In the genomic region with DNA sequence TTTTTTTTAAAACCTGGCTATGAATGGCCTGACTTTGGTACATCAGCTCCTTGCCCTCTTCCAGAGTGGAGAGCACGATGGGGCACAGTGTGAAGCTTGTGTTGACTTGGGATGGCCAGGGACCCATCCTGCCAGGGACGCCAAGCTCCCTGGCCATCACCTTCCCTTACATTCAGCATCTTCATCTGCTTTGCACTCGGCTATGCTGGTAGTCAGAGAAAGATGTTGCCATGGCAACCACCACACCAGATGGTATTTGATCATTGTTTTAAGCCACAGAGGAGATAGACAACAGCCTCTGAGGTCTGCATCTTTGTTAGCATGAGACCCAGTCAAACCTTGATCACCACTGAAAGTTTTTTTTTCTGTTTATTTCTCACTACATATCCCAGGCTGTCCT, we compare ENCODE assay signal across 10 mouse cellular contexts.
DNase-seq lines count a peak whose midpoint lies in the region; ATAC-seq lines count a peak whose summit lies in the region.
"Had no signal": no experiment of that assay in that cellular context is flagged by ENCODE, and none has a peak within 500 bp of the region (broad histone marks: within the 10 kb centered on the region; RNA-seq: fewer than 3 reads in every experiment).

No protein-coding gene starts in this region.

- no peak overlapping the region for H3K4me3 ChIP-seq in midbrain, embryonic 16.5 days (ENCODE audit: low read depth, low read length)

- H3K4me1 ChIP-seq in midbrain, embryonic 16.5 days (ENCODE audit: control insufficient read depth, insufficient read depth, low read length): peaks cover 29% of the 10 kb centered on the region

- no peaks in the 10 kb centered on the region for H3K36me3 ChIP-seq in midbrain, embryonic 16.5 days (ENCODE audit: control insufficient read depth, insufficient read depth, low read length)

- no peaks in the 10 kb centered on the region for H3K27me3 ChIP-seq in midbrain, embryonic 16.5 days (ENCODE audit: control insufficient read depth, insufficient read depth, low read depth, low read length)

- H3K9me3 ChIP-seq in midbrain, embryonic 16.5 days (replicated peaks; ENCODE audit: control insufficient read depth, low read length, poor library complexity, severe bottlenecking): no peaks in the 10 kb centered on the region

- DNase-seq in left cerebral cortex, adult 11 months (ENCODE audit: low spot score): peak; percentile 63
- DNase-seq in left cerebral cortex, postnatal 36 days (ENCODE audit: low spot score in 2 of 2): no peak
- DNase-seq in cerebellum, postnatal 10 days: peak; percentile 66 to 70
- DNase-seq in induced T-regulatory cell, adult 2 months (ENCODE audit: low read depth): peak; percentile 6
- DNase-seq in adrenal gland, postnatal 4 days (ENCODE audit: low spot score in 2 of 2): no peak
- DNase-seq in ovary, adult 18-20 months (ENCODE audit: low spot score): no peak
- DNase-seq: gastrocnemius, postnatal 36 days; thymus, postnatal 4 days had no signal

- intact Hi-C loops in left cerebral cortex, postnatal 36 days (cut with DNase I): no loop called here

- no peak overlapping the region for H3K4me2 ChIP-seq in midbrain, embryonic 16.5 days (ENCODE audit: low read length)

- 33% methylated on average over 3 of the region's 3 CpGs for WGBS in midbrain, embryonic 16.5 days

- H3K27ac ChIP-seq in midbrain, embryonic 16.5 days (ENCODE audit: low read length): peak overlapping the region; percentile 78

- peak; percentile 57 for ATAC-seq in midbrain, embryonic 16.5 days
- ATAC-seq in megakaryocyte-erythroid progenitor cell, adult 5-6 weeks (replicated peaks; ENCODE audit: low FRiP score, low TSS enrichment, poor library complexity, severe bottlenecking): no peak

- no peak overlapping the region for H3K9ac ChIP-seq in midbrain, embryonic 16.5 days (ENCODE audit: low read depth, low read length)

Comparison
In these comparisons a context has a peak if more than half of its experiments do, and no peak if none do; other contexts are left out.
1. DNase-seq: peak in left cerebral cortex, adult 11 months (single experiment), cerebellum, postnatal 10 days (2 of 2) and induced T-regulatory cell, adult 2 months (single experiment); none in left cerebral cortex, postnatal 36 days (0 of 2), adrenal gland, postnatal 4 days (0 of 2) and ovary, adult 18-20 months (single experiment).